9 mouse cellular contexts compared by ENCODE assay signal in the genomic region with DNA sequence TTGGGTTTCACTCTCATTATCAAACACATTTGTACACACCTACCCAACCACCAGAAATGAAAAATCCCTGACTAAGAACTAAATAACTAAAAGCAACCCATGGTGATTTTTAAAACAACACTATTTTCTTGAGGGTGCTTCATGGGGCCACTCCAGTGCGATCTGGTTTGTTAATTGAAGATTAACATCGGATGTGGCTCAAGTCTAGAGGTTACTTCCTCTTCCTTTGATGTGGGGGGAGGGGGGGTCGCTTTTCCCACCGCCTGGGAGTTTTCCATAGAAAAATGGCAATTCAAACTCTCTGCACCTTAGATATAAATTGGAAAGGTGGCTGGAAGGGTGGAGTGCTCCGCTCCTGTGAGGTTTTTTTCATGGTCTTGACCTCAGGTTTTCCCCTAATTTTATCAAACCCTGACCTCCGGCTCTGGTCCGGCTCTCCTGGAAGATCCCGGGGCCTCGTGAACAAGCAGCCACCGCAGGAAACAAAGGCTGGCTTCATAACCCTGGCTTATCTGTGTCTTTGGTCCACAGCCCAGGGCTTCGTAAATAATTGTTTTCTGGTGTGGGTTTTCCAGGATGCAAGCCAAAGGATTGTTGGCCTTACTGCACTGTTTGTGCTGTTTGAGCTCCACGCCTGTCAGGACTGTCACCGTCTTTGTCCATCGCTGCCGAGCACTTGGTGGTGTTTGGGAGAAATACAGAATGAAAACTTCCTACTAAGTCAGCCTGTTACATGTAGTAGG. TPM values are rescaled to one million over a fixed set of nuclear protein-coding genes. Genes with fewer than 3 reads are reported as not detected.
DNase-seq lines count a peak whose midpoint lies in the region; ATAC-seq lines count a peak whose summit lies in the region.
"Had no signal": no experiment of that assay in that cellular context is flagged by ENCODE, and none has a peak within 500 bp of the region (broad histone marks: within the 10 kb centered on the region; RNA-seq: fewer than 3 reads in every experiment).

No protein-coding gene starts in this region.

- no peaks in the 10 kb centered on the region for H3K9me3 ChIP-seq in embryonic facial prominence, embryonic 15.5 days (replicated peaks)
- no peaks in the 10 kb centered on the region for H3K9me3 ChIP-seq in hindbrain, embryonic 13.5 days
- H3K9me3 ChIP-seq in liver, embryonic 13.5 days (replicated peaks), result no peaks in the 10 kb centered on the region
- H3K9me3 ChIP-seq: megakaryocyte, embryonic 14.5 days had no signal

- no peak for ATAC-seq in embryonic facial prominence, embryonic 15.5 days (ENCODE audit: insufficient number of reproducible peaks, low FRiP score, low TSS enrichment, low read depth)
- no peak for ATAC-seq in hindbrain, embryonic 13.5 days (ENCODE audit: low FRiP score)
- no peak for ATAC-seq in liver, embryonic 13.5 days (ENCODE audit: low read depth)

- peak; percentile 40 to 79 for DNase-seq in adrenal gland, adult (ENCODE audit: inconsistent age in 2 of 2, low spot score in 1 of 2)
- DNase-seq in adrenal gland, adult 18-20 months (ENCODE audit: low spot score in 2 of 2), result no peak
- peak; percentile 52 for DNase-seq in NIH3T3 (ENCODE audit: low read depth)
- no peak for DNase-seq in liver, embryonic 13.5 days
- peak; percentile 13 for DNase-seq in ovary, postnatal 36 days (ENCODE audit: low spot score)
- DNase-seq in thymus, postnatal 25 days, result no peak

- H3K27ac ChIP-seq in embryonic facial prominence, embryonic 15.5 days (replicated peaks), result 0 out of 2 replicates have a peak overlapping the region, but pooled peaks have one; percentile 4
- 0 out of 2 replicates have a peak overlapping the region, but pooled peaks have one; percentile 36 for H3K27ac ChIP-seq in hindbrain, embryonic 13.5 days
- no peak overlapping the region for H3K27ac ChIP-seq in liver, embryonic 13.5 days

- no peak overlapping the region for H3K4me2 ChIP-seq in embryonic facial prominence, embryonic 15.5 days (replicated peaks)
- no peak overlapping the region for H3K4me2 ChIP-seq in hindbrain, embryonic 13.5 days
- peak overlapping the region; percentile 30; the same call in 1 of the 2 replicates for H3K4me2 ChIP-seq in liver, embryonic 13.5 days

- no peak overlapping the region for H3K4me3 ChIP-seq in embryonic facial prominence, embryonic 15.5 days (replicated peaks)
- H3K4me3 ChIP-seq in hindbrain, embryonic 13.5 days, result no peak overlapping the region
- H3K4me3 ChIP-seq in liver, embryonic 13.5 days (replicated peaks), result no peak overlapping the region
- H3K4me3 ChIP-seq: megakaryocyte, embryonic 14.5 days had no signal

- 30% methylated on average over 15 of the region's 15 CpGs for WGBS in embryonic facial prominence, embryonic 15.5 days
- 16% methylated on average over 15 of the region's 15 CpGs for WGBS in hindbrain, embryonic 13.5 days
- WGBS in liver, embryonic 13.5 days (ENCODE audit: insufficient replicate concordance), result 12% methylated on average over 15 of the region's 15 CpGs

- peaks cover 25% of the 10 kb centered on the region for H3K4me1 ChIP-seq in embryonic facial prominence, embryonic 15.5 days
- peaks cover 43% of the 10 kb centered on the region for H3K4me1 ChIP-seq in hindbrain, embryonic 13.5 days (replicated peaks)
- H3K4me1 ChIP-seq in liver, embryonic 13.5 days (replicated peaks), result peaks cover 18% of the 10 kb centered on the region

- H3K9ac ChIP-seq in embryonic facial prominence, embryonic 15.5 days, result no peak overlapping the region
- H3K9ac ChIP-seq in hindbrain, embryonic 13.5 days, result 0 out of 2 replicates have a peak overlapping the region, but pooled peaks have one; percentile 26
- no peak overlapping the region for H3K9ac ChIP-seq in liver, embryonic 13.5 days

- no peaks in the 10 kb centered on the region for H3K27me3 ChIP-seq in embryonic facial prominence, embryonic 15.5 days
- H3K27me3 ChIP-seq in hindbrain, embryonic 13.5 days, result no peaks in the 10 kb centered on the region
- no peaks in the 10 kb centered on the region for H3K27me3 ChIP-seq in liver, embryonic 13.5 days

- no peaks in the 10 kb centered on the region for H3K36me3 ChIP-seq in embryonic facial prominence, embryonic 15.5 days
- no peaks in the 10 kb centered on the region for H3K36me3 ChIP-seq in hindbrain, embryonic 13.5 days
- H3K36me3 ChIP-seq in liver, embryonic 13.5 days, result no peaks in the 10 kb centered on the region

RNA-seq across cellular contexts. Expression of a gene that starts 44.2 kb away (rescaled TPM):
- 1 to 10 TPM; 3.4 to 3.7 TPM for total RNA-seq in adrenal gland, adult 18-20 months (2021)
- polyA plus RNA-seq in embryonic facial prominence, embryonic 15.5 days (2015; fragmentation: Nextera tagmentation; extraction: Ambion mirVana), result 7.5 and 7.6 TPM in 2 replicates
- 13.3 and 13.6 TPM in 2 replicates for polyA plus RNA-seq in hindbrain, embryonic 13.5 days (2015; fragmentation: Nextera tagmentation; extraction: Ambion mirVana)
- 0.12 and 0.14 TPM in 2 replicates for polyA plus RNA-seq in liver, embryonic 13.5 days (2015; fragmentation: Nextera tagmentation; extraction: Ambion mirVana)

Comparison
In these comparisons a context has a peak if more than half of its experiments do, and no peak if none do; other contexts are left out.
1. DNase-seq: peak in adrenal gland, adult (2 of 2), NIH3T3 (single experiment) and ovary, postnatal 36 days (single experiment); none in adrenal gland, adult 18-20 months (0 of 2), liver, embryonic 13.5 days (single experiment) and thymus, postnatal 25 days (single experiment).